Mouse (Mus musculus) hindbrain, postnatal 0 days (tissue): ENCODE measurements at regions not wholly inside any gene's neighbourhood (a gene's known extent, or its start where the extent isn't known, plus 50 kb on each side); places are given as distances from the start of the nearest gene placed in this dataset.
A peak's percentile ranks its signal among the peaks of the same experiment; 100 is the strongest.

ENCODE experiments used
- ATAC-seq: fragments of 200-750 bp; cut with Nextera tagmentation; 2 replicates; pipeline ENCODE4 v1.8.0; 2017; ENCODE audit warnings: mild to moderate bottlenecking, moderate TSS enrichment, moderate library complexity
- DNase-seq: peaks from one replicate; pipeline ENCODE4 v3.0.0-alpha.2; 2015; ENCODE audit warnings: low spot score
- H3K27ac ChIP-seq: fragments of 300-500 bp; sonication (generic); 2 replicates; pipeline ENCODE4 v1.5.1; 2014; ENCODE audit warnings: mild to moderate bottlenecking
- H3K27me3 ChIP-seq: fragments of 300-500 bp; sonication (generic); 2 replicates; pipeline ENCODE4 v1.6.1; 2014; ENCODE audit warnings: low read length, mixed read lengths; ENCODE audit not compliant: insufficient read depth
- H3K36me3 ChIP-seq: fragments of 300-500 bp; sonication (generic); 2 replicates; pipeline ENCODE4 v1.6.1; 2014; ENCODE audit warnings: low read length, mixed read lengths; ENCODE audit not compliant: insufficient read depth
- H3K4me1 ChIP-seq: fragments of 300-500 bp; sonication (generic); 2 replicates; pipeline ENCODE4 v1.6.1; 2014; ENCODE audit warnings: antibody characterized with exemption, low read length, mixed read lengths; ENCODE audit not compliant: insufficient read depth
- H3K4me2 ChIP-seq: fragments of 300-500 bp; sonication (generic); 2 replicates; pipeline ENCODE4 v1.6.1; 2014; ENCODE audit warnings: low read depth, mild to moderate bottlenecking, low read length, moderate library complexity, mixed read lengths
- H3K4me3 ChIP-seq: fragments of 300-500 bp; sonication (generic); 2 replicates; pipeline ENCODE4 v1.5.1; 2014; ENCODE audit warnings: low read length
- H3K9ac ChIP-seq: fragments of 300-500 bp; sonication (generic); replicated peaks from 2 replicates; pipeline ENCODE4 v1.6.1; 2014; ENCODE audit warnings: mild to moderate bottlenecking, low read length, moderate library complexity, mixed read lengths
- H3K9me3 ChIP-seq: fragments of 300-500 bp; sonication (generic); 2 replicates; pipeline ENCODE4 v1.6.1; 2016; ENCODE audit warnings: low read length, mixed read lengths
- CTCF ChIP-seq: IDR thresholded peaks from 2 replicates; pipeline ENCODE4 v1.5.1; 2016; ENCODE audit warnings: antibody characterized with exemption, control low read depth, low read depth
- WGBS: fragments of 180-500 bp; shearing (Covaris S2); extraction: QIAGEN DNeasy Blood & Tissue Kit; methylation state at CpG from one replicate; pipeline ENCODE4 v1.1.7; 2014; 5-methylcytosine and 5-hydroxymethylcytosine counted together

DNA sequence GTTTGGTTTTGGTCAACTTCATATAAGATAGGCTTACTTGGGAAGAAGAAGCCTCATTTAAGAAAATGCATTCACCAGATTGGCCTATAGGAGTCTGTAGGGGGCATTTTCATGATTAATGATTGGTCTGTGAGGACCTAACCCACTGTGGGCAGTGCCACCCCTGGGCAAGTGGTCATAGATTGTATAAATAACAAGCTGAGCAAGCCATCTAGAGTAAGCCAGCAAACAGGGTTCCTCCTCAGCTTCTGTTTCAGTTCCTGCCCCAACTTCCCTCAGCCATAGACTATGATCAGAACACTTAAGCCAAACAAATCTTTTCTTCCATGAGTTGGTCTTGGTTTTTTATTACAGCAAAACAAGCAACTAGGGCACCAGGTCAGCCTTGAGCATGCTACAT is 220.2 kb upstream of the Marcks start:
- Histone ChIP-seq H3K27me3 (no peaks in the 10 kb centered on the region), H3K9me3 (no peaks in the 10 kb centered on the region), H3K36me3 (no peaks in the 10 kb centered on the region), H3K27ac (no peak overlapping the region), H3K4me3 (no peak overlapping the region), H3K4me1 (0 out of 2 replicates have a peak, but pooled peaks cover 5% of the 10 kb centered on the region), H3K4me2 (no peak overlapping the region), H3K9ac (no peak overlapping the region)
- TF ChIP-seq CTCF, result no peak
- DNase-seq, result no peak
- ATAC-seq, result no peak

DNA sequence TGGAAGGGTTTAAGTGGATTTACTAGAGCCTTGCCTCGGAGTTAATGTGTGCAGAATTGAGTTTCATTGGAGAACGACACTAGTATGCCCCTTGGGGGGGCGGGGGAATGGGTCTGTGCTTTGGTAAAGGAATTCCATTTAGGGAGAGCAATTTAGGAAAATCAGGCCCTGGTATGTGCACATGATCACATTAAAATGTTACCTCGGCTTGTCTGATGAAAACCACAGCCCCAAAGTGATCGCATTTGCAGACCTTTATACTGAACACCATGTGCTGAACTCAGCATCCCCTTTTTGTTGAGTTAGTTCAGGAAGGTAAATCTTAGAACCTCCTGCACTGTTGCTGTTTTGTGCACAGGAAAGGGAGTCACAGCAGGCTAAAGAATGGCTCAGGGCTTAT is 219.6 kb upstream of the Marcks start:
- no peak for TF ChIP-seq CTCF
- no peaks in the 10 kb centered on the region for H3K27me3 ChIP-seq
- H3K27ac ChIP-seq, result peak overlapping the region; percentile 69
- H3K4me3 ChIP-seq, result no peak overlapping the region
- H3K9ac ChIP-seq, result no peak overlapping the region
- 50% methylated on average over 5 of the region's 5 CpGs for WGBS
- no peaks in the 10 kb centered on the region for H3K9me3 ChIP-seq
- no peaks in the 10 kb centered on the region for H3K36me3 ChIP-seq
- 0 out of 2 replicates have a peak, but pooled peaks cover 5% of the 10 kb centered on the region for H3K4me1 ChIP-seq
- ATAC-seq, result no peak
- no peak overlapping the region for H3K4me2 ChIP-seq
- DNase-seq, result no peak

DNA sequence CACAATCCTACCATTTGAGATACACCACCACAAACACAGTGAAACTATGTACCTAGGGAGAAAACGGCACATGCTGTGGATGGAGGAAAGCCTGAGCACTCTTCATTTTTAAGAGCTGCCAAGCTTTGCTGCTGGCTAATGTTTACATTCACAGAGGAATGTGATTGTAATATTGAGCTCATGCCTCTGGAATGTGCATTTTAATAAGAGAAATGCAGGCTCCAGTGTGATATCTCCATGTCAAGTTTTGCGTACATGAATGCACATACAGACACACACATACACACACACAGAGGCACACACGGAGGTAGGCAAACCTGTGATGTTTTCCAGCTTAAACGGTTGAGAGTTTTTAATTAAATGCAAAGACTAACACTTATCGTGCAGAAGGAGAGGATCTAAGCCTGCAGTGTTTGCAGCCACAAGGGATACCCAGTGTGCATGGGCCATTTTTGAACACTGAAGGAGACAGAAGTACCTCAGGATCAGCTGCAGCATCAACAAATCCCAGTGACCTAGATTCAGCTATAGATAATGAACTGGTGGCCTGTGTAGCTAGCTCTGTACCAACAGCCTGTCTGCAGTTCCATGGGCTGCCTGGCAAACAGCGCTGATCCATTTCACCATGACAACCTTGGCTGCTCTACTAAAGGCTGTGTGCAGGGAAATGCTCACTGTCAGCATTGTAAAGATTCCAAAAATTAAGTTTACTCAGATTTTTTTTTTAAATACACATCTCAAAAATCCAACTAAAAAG is 218.8 kb upstream of the Marcks start:
- WGBS, result 28% methylated on average over 6 of the region's 6 CpGs
- Histone ChIP-seq H3K36me3 (no peaks in the 10 kb centered on the region), H3K9me3 (no peaks in the 10 kb centered on the region), H3K27ac (peak overlapping the region; percentile 69), H3K9ac (no peak overlapping the region), H3K4me2 (no peak overlapping the region), H3K4me3 (no peak overlapping the region), H3K4me1 (0 out of 2 replicates have a peak, but pooled peaks cover 5% of the 10 kb centered on the region), H3K27me3 (no peaks in the 10 kb centered on the region)
- ATAC-seq, result peak; percentile 97
- peak; percentile 84 for DNase-seq
- TF ChIP-seq CTCF, result peak; percentile 72

DNA sequence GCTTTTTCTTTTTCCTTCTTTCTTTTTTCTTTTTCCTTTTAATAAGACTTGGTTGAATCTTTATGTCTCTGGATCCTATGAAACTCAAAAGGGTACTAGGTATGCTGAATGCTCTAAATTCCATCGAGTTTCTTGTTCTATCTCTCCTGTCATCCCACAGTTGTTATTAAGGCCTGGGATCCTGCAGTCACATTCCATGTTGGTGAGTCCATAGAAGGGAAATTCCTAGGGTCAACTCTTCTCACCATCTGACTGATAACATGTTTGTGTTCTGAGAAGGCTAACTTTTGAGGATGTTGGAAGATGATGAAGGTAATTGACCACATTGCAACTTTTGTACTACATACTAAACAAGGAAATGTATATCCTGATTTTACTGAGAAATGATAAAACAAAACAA is 210.5 kb upstream of the Marcks start:
- TF ChIP-seq CTCF, result no peak
- no peak for ATAC-seq
- H3K4me2 ChIP-seq, result no peak overlapping the region
- no peak overlapping the region for H3K27ac ChIP-seq
- H3K36me3 ChIP-seq, result no peaks in the 10 kb centered on the region
- H3K4me1 ChIP-seq, result no peaks in the 10 kb centered on the region
- no peak overlapping the region for H3K4me3 ChIP-seq
- WGBS, result 95% methylated on average over 1 of the region's 1 CpGs
- no peaks in the 10 kb centered on the region for H3K27me3 ChIP-seq
- H3K9ac ChIP-seq, result no peak overlapping the region
- no peak for DNase-seq
- H3K9me3 ChIP-seq, result no peaks in the 10 kb centered on the region

DNA sequence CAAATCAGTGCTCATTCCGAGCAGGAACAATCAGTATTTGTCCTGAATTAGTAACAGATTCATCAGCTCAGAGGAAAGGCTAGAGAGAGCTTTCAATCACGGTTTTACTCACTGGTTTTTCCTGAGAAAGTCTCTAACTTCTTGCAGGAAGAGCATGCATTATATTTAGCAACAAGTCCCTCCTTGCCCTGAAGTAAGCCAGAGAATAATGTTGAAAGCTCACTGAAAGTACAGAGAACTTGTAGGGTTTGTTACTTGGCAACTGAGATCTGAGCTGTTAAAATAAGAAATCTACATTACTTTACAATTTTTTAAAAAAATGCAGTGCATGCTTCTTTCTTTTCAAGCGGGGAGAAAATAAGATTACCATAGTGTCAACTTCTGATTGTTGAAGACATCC is 209.7 kb upstream of the Marcks start:
- H3K36me3 ChIP-seq, result no peaks in the 10 kb centered on the region
- no peaks in the 10 kb centered on the region for H3K4me1 ChIP-seq
- no peaks in the 10 kb centered on the region for H3K9me3 ChIP-seq
- no peak overlapping the region for H3K4me3 ChIP-seq
- no peak overlapping the region for H3K9ac ChIP-seq
- ATAC-seq, result no peak
- 47% methylated on average over 3 of the region's 3 CpGs for WGBS
- no peak overlapping the region for H3K4me2 ChIP-seq
- DNase-seq, result no peak
- TF ChIP-seq CTCF, result no peak
- H3K27ac ChIP-seq, result no peak overlapping the region
- no peaks in the 10 kb centered on the region for H3K27me3 ChIP-seq

DNA sequence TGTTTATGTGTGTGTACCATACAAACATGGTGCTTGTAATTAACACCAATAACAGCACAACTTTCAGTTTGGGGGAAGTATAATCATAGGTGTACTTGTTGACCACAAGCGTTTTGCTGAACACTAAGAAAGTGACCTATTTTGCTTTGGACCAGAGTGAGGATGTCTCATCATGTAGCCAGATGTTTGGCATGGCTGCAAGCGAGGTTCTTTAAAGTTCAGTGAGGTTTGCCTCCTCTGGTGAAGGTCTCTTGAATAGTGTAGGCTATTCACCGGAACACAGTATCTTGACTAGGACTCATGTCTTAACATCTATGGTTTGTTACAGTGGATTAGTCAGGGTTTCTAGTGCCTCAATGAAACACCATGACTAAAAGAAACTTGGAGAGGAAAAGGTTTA is 208.9 kb upstream of the Marcks start:
- no peak for TF ChIP-seq CTCF
- no peak overlapping the region for H3K9ac ChIP-seq
- no peaks in the 10 kb centered on the region for H3K36me3 ChIP-seq
- H3K4me1 ChIP-seq, result no peaks in the 10 kb centered on the region
- ATAC-seq (no peak), DNase-seq (no peak)
- 90% methylated on average over 3 of the region's 3 CpGs for WGBS
- no peak overlapping the region for H3K4me3 ChIP-seq
- H3K27ac ChIP-seq, result no peak overlapping the region
- H3K4me2 ChIP-seq, result no peak overlapping the region
- H3K9me3 ChIP-seq, result no peaks in the 10 kb centered on the region
- H3K27me3 ChIP-seq, result no peaks in the 10 kb centered on the region

DNA sequence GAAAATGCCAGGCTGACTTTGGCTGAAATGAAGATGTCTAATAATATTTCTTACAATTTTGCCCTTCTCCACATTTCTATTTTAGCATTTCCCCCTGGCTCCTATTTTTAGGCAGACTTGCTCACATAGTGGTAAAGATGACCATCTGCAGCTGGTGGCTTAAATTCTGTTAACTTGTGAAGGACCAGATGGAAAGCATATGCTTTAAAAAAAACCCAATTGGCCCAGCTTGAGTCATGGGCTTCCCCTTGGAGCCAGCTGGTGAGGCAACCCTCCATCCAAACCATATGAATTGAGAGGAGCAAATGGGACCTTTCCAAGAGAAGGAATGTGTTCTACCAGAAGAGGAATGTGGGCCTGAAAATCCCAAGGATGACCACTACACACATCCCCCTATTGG is 204.0 kb upstream of the Marcks start:
- no peak for TF ChIP-seq CTCF
- Histone ChIP-seq H3K4me1 (no peaks in the 10 kb centered on the region), H3K27ac (no peak overlapping the region), H3K9me3 (no peaks in the 10 kb centered on the region), H3K4me2 (no peak overlapping the region), H3K27me3 (no peaks in the 10 kb centered on the region), H3K36me3 (no peaks in the 10 kb centered on the region), H3K4me3 (no peak overlapping the region), H3K9ac (no peak overlapping the region)
- no peak for ATAC-seq
- peak; percentile 34 for DNase-seq
